Mouse (Mus musculus) heart, postnatal 14 days (tissue): ENCODE measurements at regions not wholly inside any gene's neighbourhood (a gene's known extent, or its start where the extent isn't known, plus 50 kb on each side); places are given as distances from the start of the nearest gene placed in this dataset.
A peak's percentile ranks its signal among the peaks of the same experiment; 100 is the strongest.

Source experiments
- DNase-seq, 2 experiments: peaks; one replicate each; pipeline ENCODE4 v3.0.0; 2021 to 2022
- intact Hi-C: fragments of 180-260 bp; cut with DNase I; formaldehyde crosslinking; loops from one replicate; pipeline ENCODE4 v1.15.1; 2025

DNA sequence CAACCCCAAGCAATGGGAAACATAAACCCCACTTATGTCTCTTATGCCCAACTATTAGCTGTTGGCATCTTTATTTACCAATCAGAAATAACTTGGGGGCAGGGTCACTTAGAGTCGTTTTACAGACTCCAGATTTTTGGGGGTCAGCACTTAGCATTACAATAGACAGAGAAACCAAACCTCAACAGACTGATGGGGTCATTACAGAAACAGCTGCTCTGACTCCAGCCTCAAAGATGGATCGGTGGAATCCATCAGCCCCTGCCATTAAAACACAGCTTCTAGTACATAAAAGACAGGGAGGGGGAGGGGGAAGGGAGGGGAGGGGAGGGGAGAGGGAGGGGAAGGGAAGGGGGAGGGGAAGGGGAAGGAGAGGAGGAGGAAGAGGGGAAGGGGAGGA, 69.9 kb upstream of the Gm47985 start:
- intact Hi-C loops, result no loop called here
- DNase-seq, result no peak

DNA sequence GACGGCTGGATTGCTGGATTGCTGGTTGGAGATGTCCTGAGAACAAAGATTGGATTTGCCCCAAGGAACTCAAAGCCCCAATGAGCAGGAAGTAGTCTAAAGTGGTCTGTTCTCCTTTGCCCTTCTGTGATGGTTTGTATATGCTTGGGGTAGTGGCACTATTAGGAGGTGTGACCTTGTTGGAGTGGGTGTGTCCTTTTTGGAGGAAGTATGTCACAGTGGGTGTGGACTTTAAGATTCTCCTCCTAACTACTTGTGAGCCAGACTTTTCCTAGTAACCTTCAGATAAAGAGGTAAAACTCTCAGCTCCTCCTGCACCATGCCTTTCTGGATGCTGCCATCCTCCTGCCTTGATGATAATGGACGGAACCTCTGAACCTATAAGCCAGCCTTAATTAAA, 69.1 kb upstream of the Gm47985 start:
- no peak for DNase-seq
- intact Hi-C loops, result no loop called here

DNA sequence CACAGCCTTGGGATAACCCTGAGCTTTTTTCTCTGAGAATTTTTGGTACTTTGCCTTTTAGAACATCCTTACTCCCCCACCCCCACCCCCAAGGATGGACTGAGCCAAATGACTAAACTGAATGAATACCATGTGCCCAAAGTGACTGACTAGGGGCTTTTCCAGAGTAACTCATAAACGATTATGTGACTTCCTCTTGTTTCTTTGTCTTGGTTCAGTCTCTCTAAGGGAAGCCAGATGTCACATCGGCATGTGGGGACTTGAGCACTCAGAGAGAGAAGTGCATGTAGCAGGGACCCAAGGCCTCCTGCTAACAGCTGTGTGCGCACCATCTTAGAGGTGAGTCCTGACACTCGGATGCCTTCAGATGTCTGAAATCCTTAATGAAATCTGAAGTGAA, 63.8 kb upstream of the Gm47985 start:
- intact Hi-C loops, result no loop called here
- no peak for DNase-seq

DNA sequence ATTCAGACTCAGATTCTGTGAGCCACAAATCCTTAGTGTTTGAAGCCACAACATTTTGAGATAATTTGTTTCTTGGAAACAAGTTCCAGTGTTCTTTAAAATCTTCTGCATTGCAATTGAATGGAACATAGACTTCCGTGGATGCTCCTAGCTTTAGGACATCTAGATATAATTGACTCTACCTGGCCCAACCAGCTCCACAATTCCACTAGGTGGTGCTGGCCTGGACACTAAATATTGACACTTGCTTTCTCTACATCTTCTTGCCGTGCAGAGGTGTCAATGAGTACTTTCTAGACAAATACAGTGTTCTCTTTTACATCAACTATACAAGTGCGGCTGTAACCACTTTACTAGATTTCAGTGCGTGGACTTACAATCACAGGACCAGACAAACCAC, 63.4 kb upstream of the Gm47985 start:
- intact Hi-C loops, result no loop called here
- DNase-seq, result no peak

DNA sequence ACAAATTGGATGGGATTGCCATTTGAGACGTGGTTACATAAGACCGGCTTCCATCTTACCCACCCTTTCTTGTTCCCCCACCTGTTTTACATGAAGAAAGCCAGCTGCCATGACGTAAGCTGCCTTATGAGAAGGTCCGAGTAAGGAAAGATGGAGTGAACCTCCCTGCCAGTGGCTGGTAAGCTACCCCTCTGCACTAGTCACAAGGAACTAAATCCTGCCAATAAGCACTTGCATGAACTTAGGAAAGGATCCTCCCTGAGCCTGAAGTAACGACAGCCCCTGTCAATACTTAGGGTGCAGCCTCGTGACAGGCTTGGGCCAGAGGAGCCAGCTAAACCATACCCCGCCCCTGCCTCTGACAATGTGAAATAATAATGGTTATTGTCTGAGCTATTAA, 62.8 kb upstream of the Gm47985 start:
- intact Hi-C loops, result no loop called here
- no peak for DNase-seq

DNA sequence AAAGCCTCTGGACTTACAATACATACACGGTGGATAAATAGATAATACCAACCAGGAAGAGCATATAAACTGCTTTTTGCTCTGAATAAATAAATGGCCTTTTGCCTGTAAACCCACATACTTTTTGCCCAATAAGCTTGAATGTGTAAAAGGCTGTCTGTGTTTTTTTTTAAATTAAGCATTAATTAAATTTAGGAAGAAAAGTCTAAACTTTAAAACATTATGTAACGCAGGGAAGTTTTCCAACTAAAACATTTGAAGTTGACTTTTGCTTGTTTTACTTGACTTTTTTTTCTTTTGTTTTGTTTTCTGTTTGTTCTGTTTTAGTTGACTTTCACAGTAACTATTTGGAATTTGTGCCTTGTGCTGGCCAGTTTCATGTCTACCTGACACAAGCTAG, 60.7 kb upstream of the Gm47985 start:
- intact Hi-C loops, result no loop called here
- DNase-seq, result no peak

DNA sequence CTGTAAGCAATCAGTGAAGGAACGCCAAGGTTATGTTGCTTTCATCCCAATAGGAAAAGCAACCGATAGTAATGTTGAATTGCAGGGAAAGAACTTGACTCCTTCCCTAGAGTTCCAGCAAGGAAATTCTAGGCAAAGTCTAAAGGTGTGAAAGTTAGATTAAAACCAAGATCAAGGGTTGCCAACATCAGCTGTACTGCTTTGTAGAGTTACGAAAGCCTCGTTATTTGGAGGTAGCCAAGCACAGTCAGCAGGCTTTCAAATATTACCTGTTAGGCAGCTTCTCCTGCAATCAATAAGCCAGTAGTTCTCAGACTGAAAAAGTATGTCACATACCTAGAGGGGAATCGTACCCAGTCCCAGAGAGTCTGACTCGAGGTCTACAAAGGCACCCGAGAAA, 58.4 kb upstream of the Gm47985 start:
- no peak for DNase-seq
- intact Hi-C loops, result no loop called here

DNA sequence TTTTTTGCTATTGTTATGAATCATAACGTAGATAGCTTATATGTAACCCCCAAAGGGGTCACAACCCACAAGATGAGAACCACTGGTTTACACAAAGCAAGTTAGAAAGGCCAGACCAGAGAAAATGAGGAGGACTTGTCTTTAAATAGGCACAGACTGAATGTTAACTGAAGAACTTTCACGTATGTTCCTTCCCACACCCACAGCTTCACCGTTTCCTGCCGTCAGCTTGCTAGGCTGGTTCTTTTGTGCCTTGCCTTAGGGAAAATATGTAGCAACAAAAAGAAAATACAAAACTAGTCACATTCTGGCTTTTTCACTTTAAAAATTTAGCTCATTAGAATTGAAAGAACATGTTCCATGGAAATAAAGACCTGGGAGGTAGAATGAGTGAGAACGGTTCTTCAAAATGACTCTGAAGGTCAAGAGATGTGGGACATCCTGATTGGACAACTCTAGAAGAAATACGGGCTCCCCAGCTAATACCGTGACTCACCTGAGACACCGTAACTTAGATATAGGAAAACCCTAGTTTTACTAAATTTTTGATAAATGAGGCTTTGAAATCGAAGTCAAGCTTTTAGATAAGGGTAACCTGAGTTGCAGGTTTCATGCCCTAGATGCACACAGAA, 57.2 kb upstream of the Gm47985 start:
- intact Hi-C loops, result no loop called here
- no peak for DNase-seq

DNA sequence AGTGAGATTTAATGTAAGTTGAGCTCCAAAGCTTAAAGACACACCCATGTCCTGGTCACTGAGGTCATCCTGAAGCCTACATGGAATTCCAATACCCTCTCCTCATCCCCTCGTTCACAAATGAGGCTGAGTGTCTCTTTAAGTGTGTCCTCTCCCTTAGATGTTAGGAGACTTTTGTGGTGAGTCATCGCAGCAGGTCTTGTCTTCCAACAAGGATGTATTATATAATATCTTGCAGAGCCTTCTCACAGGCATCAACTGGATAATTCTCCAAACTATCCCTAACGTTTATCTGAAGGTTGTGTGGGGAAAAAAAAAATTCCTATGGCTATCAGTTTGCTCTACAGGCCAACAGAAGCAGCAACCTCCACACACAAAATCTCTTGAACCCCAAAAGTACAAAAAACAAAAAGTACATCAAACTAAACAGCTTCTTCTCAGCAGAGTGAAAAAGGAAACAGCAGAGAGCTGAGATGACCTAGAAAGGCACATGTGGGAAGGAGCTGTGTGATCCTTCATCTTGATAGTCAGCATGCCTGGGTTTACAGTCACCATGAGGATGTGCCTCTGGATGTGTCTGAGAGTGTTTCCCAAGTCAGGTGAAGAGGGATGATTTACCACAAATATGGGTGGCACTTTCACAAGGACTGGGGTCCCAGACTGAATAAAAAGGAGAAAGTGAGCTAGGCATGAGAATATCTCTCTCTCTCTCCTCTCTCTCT, 56.4 kb upstream of the Gm47985 start:
- intact Hi-C loops, result no loop called here
- DNase-seq, result no peak

DNA sequence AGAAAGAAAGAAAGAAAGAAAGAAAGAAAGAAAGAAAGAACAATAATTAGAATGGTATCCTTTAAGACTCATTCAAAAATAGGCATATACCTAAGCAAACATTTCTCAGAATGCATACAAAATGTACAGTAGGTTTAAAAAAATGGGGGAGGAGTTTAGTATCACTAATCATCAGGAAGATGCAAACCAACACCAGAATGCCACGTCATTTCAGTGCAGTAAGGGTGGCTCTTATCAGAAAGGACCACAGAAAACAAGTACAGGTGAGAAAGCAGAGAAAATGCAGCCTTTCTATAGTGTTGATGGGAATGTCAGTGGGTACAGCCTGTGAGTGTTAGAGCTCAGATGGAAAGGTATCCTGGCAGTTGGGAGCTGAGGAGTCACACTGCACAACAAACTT, 55.6 kb upstream of the Gm47985 start:
- no peak for DNase-seq
- intact Hi-C loops, result no loop called here

DNA sequence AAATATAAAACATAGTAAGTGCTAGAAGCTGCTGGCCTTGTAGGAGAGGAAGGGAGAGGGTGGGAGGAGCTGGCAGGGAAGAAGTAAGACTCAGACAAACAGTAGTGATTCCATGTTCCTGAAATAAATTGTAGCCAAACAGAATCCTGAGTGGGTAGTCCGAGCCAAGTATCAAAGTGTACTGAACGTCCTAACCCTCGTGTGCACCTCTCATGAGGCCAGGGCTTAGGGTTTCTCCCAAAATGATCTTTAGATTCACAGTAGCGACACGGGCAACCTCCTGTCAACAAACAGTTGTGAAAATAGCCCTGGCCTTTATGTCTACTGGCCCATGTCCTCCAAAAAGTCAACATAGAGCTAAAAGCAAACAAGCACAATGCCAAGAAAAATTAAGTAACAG, 54.3 kb upstream of the Gm47985 start:
- intact Hi-C loops, result no loop called here
- DNase-seq, result peak; percentile 13 to 48

DNA sequence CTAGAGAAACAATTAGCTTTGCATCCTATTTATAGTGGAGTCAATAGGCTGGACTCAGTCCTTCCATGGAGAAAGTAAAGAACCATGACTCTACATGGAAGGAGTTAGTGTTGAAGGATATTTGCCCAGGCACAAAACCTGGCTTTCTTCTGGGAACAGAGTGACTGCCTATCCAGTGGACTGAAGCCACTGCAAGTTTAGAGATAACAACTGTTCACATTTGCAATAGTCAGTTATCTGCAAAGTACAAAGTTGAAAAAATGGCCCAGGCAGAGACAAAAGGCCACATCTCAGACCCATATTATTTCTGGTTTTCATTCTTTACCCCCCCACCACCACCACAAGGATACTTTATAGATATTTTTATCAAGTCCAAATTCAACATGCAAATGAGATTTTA, 53.4 kb upstream of the Gm47985 start:
- no peak for DNase-seq
- intact Hi-C loops, result no loop called here

DNA sequence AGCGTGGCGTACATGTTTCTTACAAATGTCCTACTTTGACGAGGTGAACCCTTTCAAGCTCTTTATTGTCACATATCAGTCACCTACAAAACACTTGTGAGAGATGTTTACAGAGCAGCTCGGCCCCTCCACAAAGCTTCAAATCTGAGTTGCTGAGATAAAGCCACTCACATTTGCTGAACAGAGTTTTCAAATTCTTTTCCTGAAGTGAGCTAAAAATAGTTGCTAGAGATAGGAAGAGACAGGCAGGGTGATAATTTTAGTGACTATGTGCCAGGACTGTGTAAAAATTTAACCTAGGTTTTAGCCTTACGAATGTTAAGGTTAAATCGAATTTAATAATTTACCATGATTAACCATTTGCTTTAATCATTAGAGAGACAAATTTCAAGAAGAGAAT, 52.3 kb upstream of the Gm47985 start:
- DNase-seq, result no peak
- intact Hi-C loops, result no loop called here

DNA sequence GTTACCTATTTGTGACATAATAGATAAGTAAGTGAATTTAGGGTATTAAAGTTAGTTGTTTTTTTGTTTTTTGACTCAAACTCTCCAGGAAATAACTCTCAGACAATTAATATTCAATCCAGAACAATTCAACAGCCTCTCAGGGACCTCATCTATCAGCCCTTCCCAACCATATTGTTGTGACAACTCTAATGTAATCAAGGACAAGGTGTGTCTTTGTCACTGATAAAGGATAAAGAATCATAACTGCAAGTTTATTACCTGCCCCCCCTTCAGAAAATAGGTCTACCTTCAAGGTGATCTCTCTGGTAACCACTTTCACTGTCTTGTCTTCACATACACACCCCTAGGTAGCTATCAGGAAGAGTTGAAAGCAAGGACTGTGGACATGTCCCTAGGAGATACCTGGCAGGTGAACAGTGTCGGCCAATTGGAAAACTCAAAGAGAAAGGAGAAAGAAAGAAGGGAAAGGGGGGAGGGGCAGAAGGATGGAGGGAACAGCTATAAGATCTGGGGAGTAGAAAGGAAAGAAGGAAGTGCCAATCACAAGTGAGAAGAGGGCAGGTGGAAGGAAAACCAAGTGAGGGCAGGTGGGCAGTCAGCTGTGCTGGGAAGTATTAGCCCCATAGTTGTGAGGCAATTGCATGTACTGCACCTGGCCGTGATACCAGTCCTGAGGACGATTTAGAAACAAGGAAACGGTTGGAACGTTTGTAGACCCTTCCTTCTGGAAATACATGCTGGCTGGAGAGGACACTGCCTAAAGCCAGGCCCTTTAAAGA, 51.3 kb upstream of the Gm47985 start:
- intact Hi-C loops, result no loop called here
- DNase-seq, result no peak

DNA sequence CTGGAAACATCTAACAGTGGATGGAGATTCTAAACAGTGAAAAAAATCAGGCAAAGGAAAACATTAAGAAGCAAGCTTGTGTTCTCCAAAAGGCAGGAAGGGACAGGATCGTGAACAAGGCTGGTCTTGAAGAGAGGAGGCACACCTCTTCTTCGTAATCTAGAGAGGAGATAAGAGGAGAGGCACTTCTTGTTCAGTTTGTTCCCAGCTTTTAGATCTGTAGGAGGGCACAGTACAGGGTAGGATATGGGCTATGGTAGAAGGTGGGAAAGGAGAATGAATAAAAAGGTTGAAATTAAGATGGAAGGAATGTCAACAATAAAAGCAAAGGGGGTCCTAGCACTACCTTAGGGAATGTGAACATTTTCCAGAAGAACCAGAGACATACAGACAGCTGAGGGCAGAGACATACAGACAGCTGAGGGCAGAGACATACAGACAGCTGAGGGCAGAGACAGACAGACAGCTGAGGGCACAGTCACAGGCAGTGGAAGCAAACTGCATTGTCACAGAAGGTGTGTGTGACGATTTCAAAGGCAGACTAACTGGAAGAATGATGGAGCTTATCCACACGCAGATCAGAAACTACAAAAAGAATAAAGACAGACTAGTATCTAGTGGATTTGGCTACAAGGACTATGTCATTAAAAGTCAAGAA, 50.6 kb upstream of the Gm47985 start:
- intact Hi-C loops, result no loop called here
- no peak for DNase-seq
